Mouse (Mus musculus) midbrain, postnatal 0 days (tissue): ENCODE measurements at regions not wholly inside any gene's neighbourhood (a gene's known extent, or its start where the extent isn't known, plus 50 kb on each side); places are given as distances from the start of the nearest gene placed in this dataset.

ENCODE experiments used
- ATAC-seq: fragments of 200-750 bp; cut with Nextera tagmentation; 2 replicates; pipeline ENCODE4 v1.8.0; 2017; ENCODE audit warnings: moderate number of reproducible peaks, mild to moderate bottlenecking, moderate TSS enrichment, moderate library complexity; ENCODE audit not compliant: low FRiP score
- DNase-seq: peaks from one replicate; pipeline ENCODE4 v3.0.0-alpha.2; 2015; ENCODE audit warnings: low spot score
- H3K27ac ChIP-seq: fragments of 300-500 bp; sonication (generic); 2 replicates; pipeline ENCODE4 v1.5.1; 2014; ENCODE audit warnings: low read depth, mild to moderate bottlenecking, low read length, mixed read lengths
- H3K27me3 ChIP-seq: fragments of 300-500 bp; sonication (generic); 2 replicates; pipeline ENCODE4 v1.6.1; 2014; ENCODE audit warnings: low read length, control low read depth, mixed read lengths; ENCODE audit not compliant: insufficient read depth
- H3K36me3 ChIP-seq: fragments of 300-500 bp; sonication (generic); 2 replicates; pipeline ENCODE4 v1.6.1; 2014; ENCODE audit warnings: low read length, control low read depth, mixed read lengths; ENCODE audit not compliant: insufficient read depth
- H3K4me1 ChIP-seq: fragments of 300-500 bp; sonication (generic); 2 replicates; pipeline ENCODE4 v1.6.1; 2014; ENCODE audit warnings: mild to moderate bottlenecking, control low read depth, antibody characterized with exemption, low read length, mixed read lengths; ENCODE audit not compliant: insufficient read depth
- H3K4me2 ChIP-seq: fragments of 300-500 bp; sonication (generic); 2 replicates; pipeline ENCODE4 v1.6.1; 2014; ENCODE audit warnings: low read depth, mild to moderate bottlenecking, low read length, mixed read lengths; ENCODE audit not compliant: poor library complexity, severe bottlenecking
- H3K4me3 ChIP-seq: fragments of 300-500 bp; sonication (generic); 2 replicates; pipeline ENCODE4 v1.5.1; 2014; ENCODE audit warnings: low read depth, mild to moderate bottlenecking, low read length, moderate library complexity
- H3K9ac ChIP-seq: fragments of 300-500 bp; sonication (generic); replicated peaks from 2 replicates; pipeline ENCODE4 v1.6.1; 2014; ENCODE audit warnings: mild to moderate bottlenecking, low read length, moderate library complexity, mixed read lengths; ENCODE audit not compliant: poor library complexity, severe bottlenecking
- H3K9me3 ChIP-seq: fragments of 300-500 bp; sonication (generic); 2 replicates; pipeline ENCODE4 v1.6.1; 2016; ENCODE audit warnings: low read length, control low read depth
- CTCF ChIP-seq: IDR thresholded peaks from 2 replicates; pipeline ENCODE4 v1.5.1; 2016; ENCODE audit warnings: antibody characterized with exemption, mild to moderate bottlenecking
- WGBS: fragments of 180-500 bp; shearing (Covaris S2); extraction: QIAGEN DNeasy Blood & Tissue Kit; methylation state at CpG from one replicate; pipeline ENCODE4 v1.1.7; 2014; 5-methylcytosine and 5-hydroxymethylcytosine counted together

DNA sequence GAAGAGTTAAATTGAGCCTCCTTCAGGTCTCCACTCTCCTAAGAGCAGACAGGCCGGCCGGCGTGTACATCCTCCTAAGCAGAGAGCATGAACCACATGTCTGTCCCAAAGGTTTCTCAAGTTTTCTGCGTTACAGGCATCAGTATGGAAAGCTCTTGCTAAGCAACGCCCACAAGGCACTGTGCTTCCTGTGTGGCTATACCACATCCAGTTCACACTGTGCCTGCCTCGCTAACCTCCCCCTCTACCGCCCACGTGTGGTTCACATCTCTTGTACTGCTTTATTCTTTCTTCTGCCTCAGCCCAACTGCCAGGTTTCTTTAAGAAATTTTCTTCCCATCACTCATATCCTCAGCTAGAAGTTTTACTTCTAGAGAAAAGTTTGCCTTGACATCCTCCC is 118.5 kb downstream of the Tmem114 start:
- 84% methylated on average over 8 of the region's 8 CpGs for WGBS
- TF ChIP-seq CTCF: no peak
- no peak for ATAC-seq

More for the DNA sequence above, 118.5 kb downstream of the Tmem114 start:
- Histone ChIP-seq H3K4me1 (no peaks in the 10 kb centered on the region), H3K27ac (no peak overlapping the region), H3K9me3 (no peaks in the 10 kb centered on the region), H3K9ac (no peak overlapping the region), H3K4me2 (no peak overlapping the region), H3K36me3 (no peaks in the 10 kb centered on the region), H3K4me3 (no peak overlapping the region), H3K27me3 (no peaks in the 10 kb centered on the region)
- no peak for DNase-seq
